Mouse (Mus musculus): ENCODE measurements around the gene Slc22a23. TPM values are rescaled to one million over a fixed set of nuclear protein-coding genes. Genes with fewer than 3 reads are reported as not detected.

The Slc22a23 gene
- total and polyA plus RNA-seq, 2 experiments from 2014 or later, result 14.9 to 145 TPM

GRCm38 (mm10) chr13:34281360-34281759 lies 63.6 kb downstream of the Slc22a23 start:
- H3K9ac ChIP-seq (replicated peaks; ENCODE audit: low read length, poor library complexity, severe bottlenecking), result no peak overlapping the region
- no peak for TF ChIP-seq CTCF (IDR thresholded peaks at IDR 0.05)
- no peaks in the 10 kb centered on the region for H3K27me3 ChIP-seq (ENCODE audit: insufficient read depth, low read length)
- DNase-seq (ENCODE audit: low spot score) (no peak), ATAC-seq (ENCODE audit: low FRiP score) (no peak)
- H3K4me1 ChIP-seq (ENCODE audit: insufficient read depth, low read length), result no peaks in the 10 kb centered on the region
- H3K4me3 ChIP-seq (ENCODE audit: low read depth, low read length), result no peak overlapping the region
- H3K9me3 ChIP-seq (ENCODE audit: low read length), result no peaks in the 10 kb centered on the region
- no peak overlapping the region for H3K4me2 ChIP-seq (ENCODE audit: low read depth, low read length, poor library complexity, severe bottlenecking)
- no peaks in the 10 kb centered on the region for H3K36me3 ChIP-seq (ENCODE audit: insufficient read depth, low read length)
- H3K27ac ChIP-seq (ENCODE audit: low read depth, low read length), result no peak overlapping the region
- 95% methylated on average over 6 of the region's 6 CpGs for WGBS

GRCm38 (mm10) chr13:34278759-34279270 lies 66.2 kb downstream of the Slc22a23 start:
- H3K4me3 ChIP-seq (ENCODE audit: low read depth, low read length), result no peak overlapping the region
- H3K4me1 ChIP-seq (ENCODE audit: insufficient read depth, low read length), result no peaks in the 10 kb centered on the region
- WGBS, result 62% methylated on average over 5 of the region's 5 CpGs
- H3K27ac ChIP-seq (ENCODE audit: low read depth, low read length), result no peak overlapping the region
- no peaks in the 10 kb centered on the region for H3K9me3 ChIP-seq (ENCODE audit: low read length)
- no peaks in the 10 kb centered on the region for H3K27me3 ChIP-seq (ENCODE audit: insufficient read depth, low read length)
- H3K9ac ChIP-seq (replicated peaks; ENCODE audit: low read length, poor library complexity, severe bottlenecking), result no peak overlapping the region
- TF ChIP-seq CTCF (IDR thresholded peaks at IDR 0.05), result no peak
- no peaks in the 10 kb centered on the region; the same call in 1 of the 2 replicates for H3K36me3 ChIP-seq (ENCODE audit: insufficient read depth, low read length)
- peak; percentile 68 for ATAC-seq (ENCODE audit: low FRiP score)
- DNase-seq (ENCODE audit: low spot score), result peak; percentile 37
- no peak overlapping the region for H3K4me2 ChIP-seq (ENCODE audit: low read depth, low read length, poor library complexity, severe bottlenecking)

DNA sequence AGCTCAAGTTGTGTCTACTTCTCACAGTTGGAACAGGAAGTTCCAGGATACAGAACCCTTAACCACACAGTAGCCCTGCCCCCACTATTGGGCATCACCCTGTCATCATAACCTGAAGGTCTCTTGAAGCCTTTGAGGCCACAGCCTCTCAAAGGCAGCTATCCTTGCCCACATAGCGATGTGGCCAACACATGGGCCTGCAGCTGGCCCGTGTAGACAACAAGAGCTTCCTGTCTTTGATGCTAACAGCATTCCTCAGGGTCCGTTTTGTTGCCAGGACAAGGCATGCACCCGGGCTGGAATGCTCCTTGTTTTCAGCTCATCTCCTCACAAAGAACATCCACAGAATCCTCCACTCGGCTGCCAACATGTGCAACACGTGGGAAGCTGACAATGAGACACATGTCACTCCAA lies 66.7 kb downstream of the Slc22a23 start:
- TF ChIP-seq CTCF (IDR thresholded peaks at IDR 0.05), result no peak
- DNase-seq (ENCODE audit: low spot score) (peak; percentile 62), ATAC-seq (ENCODE audit: low FRiP score) (peak; percentile 75)
- no peaks in the 10 kb centered on the region for H3K4me1 ChIP-seq (ENCODE audit: insufficient read depth, low read length)
- H3K4me3 ChIP-seq (ENCODE audit: low read depth, low read length), result no peak overlapping the region
- H3K27me3 ChIP-seq (ENCODE audit: insufficient read depth, low read length), result no peaks in the 10 kb centered on the region
- no peaks in the 10 kb centered on the region; the same call in 1 of the 2 replicates for H3K36me3 ChIP-seq (ENCODE audit: insufficient read depth, low read length)
- no peak overlapping the region for H3K9ac ChIP-seq (replicated peaks; ENCODE audit: low read length, poor library complexity, severe bottlenecking)
- 20% methylated on average over 6 of the region's 6 CpGs for WGBS
- H3K27ac ChIP-seq (ENCODE audit: low read depth, low read length), result no peak overlapping the region
- H3K4me2 ChIP-seq (ENCODE audit: low read depth, low read length, poor library complexity, severe bottlenecking), result no peak overlapping the region
- no peaks in the 10 kb centered on the region for H3K9me3 ChIP-seq (ENCODE audit: low read length)

DNA sequence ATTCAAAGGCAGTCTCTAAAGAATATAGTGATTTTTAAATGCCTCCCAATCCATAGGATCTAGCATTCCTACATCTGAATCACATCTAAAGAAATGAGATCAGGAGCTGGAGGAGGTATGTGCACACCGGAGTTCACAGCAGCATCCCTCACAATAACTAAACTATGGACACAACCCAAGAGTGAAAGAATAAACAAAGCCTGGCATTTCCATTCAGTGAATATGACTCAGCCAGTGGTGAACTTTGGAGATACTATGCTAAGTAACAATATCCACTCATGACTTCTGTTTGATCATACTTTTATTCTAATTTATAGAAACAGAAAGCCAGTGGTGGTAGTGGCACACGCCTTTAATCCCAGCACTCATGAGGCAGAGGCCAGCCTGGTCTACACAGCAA lies 67.4 kb downstream of the Slc22a23 start:
- WGBS, result 90% methylated on average over 2 of the region's 2 CpGs
- no peaks in the 10 kb centered on the region; the same call in 1 of the 2 replicates for H3K36me3 ChIP-seq (ENCODE audit: insufficient read depth, low read length)
- no peak for ATAC-seq (ENCODE audit: low FRiP score)

DNA sequence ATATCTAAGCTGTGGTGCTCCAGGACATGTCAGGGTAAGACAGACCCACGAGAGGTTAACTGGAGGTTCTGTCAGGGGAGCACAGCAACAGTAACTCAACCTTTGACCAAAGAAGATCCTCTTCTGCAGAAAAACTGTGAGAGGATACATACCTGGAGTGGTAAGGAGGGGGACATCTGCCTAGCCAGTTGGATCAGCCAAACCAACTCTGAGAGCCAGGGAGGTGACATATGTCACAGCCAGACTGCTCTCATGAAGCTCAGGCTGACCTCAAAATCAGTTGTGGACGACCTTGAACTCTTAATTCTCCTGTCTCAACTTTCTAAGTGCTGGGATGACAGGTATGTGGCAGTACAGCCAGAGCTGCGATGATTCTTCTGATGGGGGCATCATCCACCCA lies 68.0 kb downstream of the Slc22a23 start:
- Histone ChIP-seq H3K4me3 (ENCODE audit: low read depth, low read length) (no peak overlapping the region), H3K36me3 (ENCODE audit: insufficient read depth, low read length) (no peaks in the 10 kb centered on the region; the same call in 1 of the 2 replicates), H3K27me3 (ENCODE audit: insufficient read depth, low read length) (no peaks in the 10 kb centered on the region), H3K27ac (ENCODE audit: low read depth, low read length) (no peak overlapping the region), H3K4me2 (ENCODE audit: low read depth, low read length, poor library complexity, severe bottlenecking) (no peak overlapping the region), H3K9ac (replicated peaks; ENCODE audit: low read length, poor library complexity, severe bottlenecking) (no peak overlapping the region), H3K9me3 (ENCODE audit: low read length) (no peaks in the 10 kb centered on the region), H3K4me1 (ENCODE audit: insufficient read depth, low read length) (peaks cover 3% of the 10 kb centered on the region; the same call in 1 of the 2 replicates)
- 94% methylated on average over 3 of the region's 3 CpGs for WGBS
- ATAC-seq (ENCODE audit: low FRiP score) (no peak), DNase-seq (ENCODE audit: low spot score) (no peak)
- no peak for TF ChIP-seq CTCF (IDR thresholded peaks at IDR 0.05)

More for the DNA sequence above, 67.4 kb downstream of the Slc22a23 start:
- Histone ChIP-seq H3K4me1 (ENCODE audit: insufficient read depth, low read length) (no peaks in the 10 kb centered on the region), H3K27me3 (ENCODE audit: insufficient read depth, low read length) (no peaks in the 10 kb centered on the region), H3K9ac (replicated peaks; ENCODE audit: low read length, poor library complexity, severe bottlenecking) (no peak overlapping the region), H3K9me3 (ENCODE audit: low read length) (no peaks in the 10 kb centered on the region), H3K4me2 (ENCODE audit: low read depth, low read length, poor library complexity, severe bottlenecking) (no peak overlapping the region), H3K4me3 (ENCODE audit: low read depth, low read length) (no peak overlapping the region), H3K27ac (ENCODE audit: low read depth, low read length) (no peak overlapping the region)
- DNase-seq (ENCODE audit: low spot score), result no peak
- TF ChIP-seq CTCF (IDR thresholded peaks at IDR 0.05), result no peak

GRCm38 (mm10) chr13:34274890-34275289 lies 70.1 kb downstream of the Slc22a23 start:
- H3K27me3 ChIP-seq (ENCODE audit: insufficient read depth, low read length), result no peaks in the 10 kb centered on the region
- no peak overlapping the region for H3K4me2 ChIP-seq (ENCODE audit: low read depth, low read length, poor library complexity, severe bottlenecking)
- H3K4me1 ChIP-seq (ENCODE audit: insufficient read depth, low read length), result peaks cover 12% of the 10 kb centered on the region; the same call in 1 of the 2 replicates
- DNase-seq (ENCODE audit: low spot score), result no peak
- no peak overlapping the region for H3K9ac ChIP-seq (replicated peaks; ENCODE audit: low read length, poor library complexity, severe bottlenecking)
- H3K4me3 ChIP-seq (ENCODE audit: low read depth, low read length), result no peak overlapping the region
- no peak for ATAC-seq (ENCODE audit: low FRiP score)
- no peak overlapping the region for H3K27ac ChIP-seq (ENCODE audit: low read depth, low read length)
- no peaks in the 10 kb centered on the region; the same call in 1 of the 2 replicates for H3K36me3 ChIP-seq (ENCODE audit: insufficient read depth, low read length)
- 94% methylated on average over 1 of the region's 1 CpGs for WGBS
- H3K9me3 ChIP-seq (ENCODE audit: low read length), result no peaks in the 10 kb centered on the region
- no peak for TF ChIP-seq CTCF (IDR thresholded peaks at IDR 0.05)

All from midbrain, postnatal 0 days (tissue).